Mouse (Mus musculus) adipocyte (in vitro differentiated cells): Measurements from ENCODE around the gene Itgb6.

Experiments
- DNase-seq: peaks from one replicate; pipeline ENCODE4 v3.0.0-alpha.2; 2016; ENCODE audit warnings: low spot score

Gene Itgb6

DNA sequence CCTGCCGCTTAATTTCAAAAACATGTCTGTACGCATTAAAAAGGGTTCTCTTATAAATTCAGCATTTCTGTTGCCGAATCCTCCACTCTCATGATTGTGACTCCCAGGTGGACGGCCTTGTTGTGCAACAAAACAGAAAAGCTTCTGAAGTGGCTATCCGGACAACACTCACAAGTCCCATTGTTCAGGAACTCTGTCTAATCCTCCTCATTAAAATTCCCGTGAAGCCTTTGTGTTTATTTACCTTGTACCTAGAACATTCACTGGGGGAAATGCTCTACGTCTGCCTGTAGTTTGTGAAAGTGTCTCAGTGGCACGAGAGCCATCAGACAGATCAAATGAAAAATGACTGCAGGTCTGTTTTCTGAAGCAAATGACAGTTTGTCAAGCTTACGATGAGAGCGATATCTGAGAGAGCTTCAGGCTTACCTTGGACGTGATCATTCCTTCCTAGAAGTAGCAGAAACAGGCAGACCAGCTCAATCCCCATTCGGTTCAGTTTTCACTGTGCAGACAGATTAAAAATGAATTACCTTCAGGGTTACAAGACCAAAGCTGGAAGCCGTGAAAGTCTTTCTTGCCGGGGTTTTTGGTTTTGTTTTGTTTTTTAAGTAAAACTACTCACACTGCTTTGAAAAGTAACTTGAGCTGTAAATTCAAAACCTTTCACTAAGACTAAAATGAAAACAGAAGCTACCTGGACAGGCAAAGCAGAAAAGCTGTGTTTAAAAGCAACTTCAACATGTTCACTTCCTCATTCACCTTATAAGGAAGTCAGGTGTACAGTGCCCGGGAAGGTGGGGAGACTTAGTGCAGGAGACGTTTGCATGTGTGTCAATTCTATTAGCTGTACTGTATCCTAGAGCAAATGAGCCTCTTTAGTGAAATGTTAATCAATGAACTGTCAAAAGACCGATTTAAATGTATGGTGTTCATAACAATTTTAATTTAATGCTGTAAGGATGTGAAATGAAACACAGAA is 49.2 kb downstream of the Itgb6 start:
- no peak for DNase-seq

GRCm38 (mm10) chr2:60671215-60671614 is 51.2 kb downstream of the Itgb6 start:
- DNase-seq, result no peak

DNA sequence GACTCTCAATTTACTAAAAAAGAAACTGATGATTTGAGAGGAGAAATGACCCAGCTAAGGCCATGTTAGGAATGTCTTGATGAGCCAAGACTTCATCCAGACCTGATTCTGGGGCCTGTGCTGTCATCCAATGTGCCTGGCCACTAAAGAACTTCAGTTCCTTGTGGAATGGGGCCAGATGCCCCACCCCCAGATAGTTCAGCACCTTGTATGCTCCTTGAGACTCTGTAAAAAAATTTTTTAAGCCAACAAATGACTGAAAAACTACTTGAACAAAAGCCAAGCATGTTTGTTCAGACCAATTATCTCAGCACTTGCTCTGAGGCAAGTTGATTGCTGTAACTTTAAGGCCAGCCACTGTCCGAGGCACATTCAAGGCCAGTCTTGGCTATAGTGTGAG is 59.4 kb downstream of the Itgb6 start:
- peak; percentile 13 for DNase-seq

- DNase-seq, result no peak
Measured at GRCm38 (mm10) chr2:60659993-60660392, 62.5 kb downstream of the Itgb6 start.

GRCm38 (mm10) chr2:60658992-60659391 is 63.5 kb downstream of the Itgb6 start:
- peak; percentile 14 for DNase-seq

GRCm38 (mm10) chr2:60654828-60655227 is 67.6 kb downstream of the Itgb6 start:
- DNase-seq, result no peak

DNA sequence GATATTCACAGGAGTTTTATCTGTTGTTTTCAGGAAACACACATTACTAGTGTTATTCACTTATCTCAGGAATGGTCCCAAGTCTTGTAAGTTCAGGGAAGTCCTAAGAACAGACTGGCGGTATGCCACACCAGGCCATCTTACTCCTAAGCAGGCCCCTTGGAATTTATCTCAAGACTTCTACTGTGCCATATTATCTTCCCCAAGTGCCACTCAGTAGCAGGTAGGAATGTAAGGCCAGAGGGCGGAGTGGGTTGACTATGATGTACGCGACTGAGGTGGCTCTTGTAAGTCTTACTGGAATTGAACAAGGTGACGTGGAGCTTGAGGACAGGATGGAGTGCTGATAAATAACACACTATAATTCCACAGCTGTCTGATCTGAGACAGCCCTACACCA is 72.3 kb downstream of the Itgb6 start:
- no peak for DNase-seq

GRCm38 (mm10) chr2:60647650-60648049 is 74.8 kb downstream of the Itgb6 start:
- DNase-seq, result no peak

DNA sequence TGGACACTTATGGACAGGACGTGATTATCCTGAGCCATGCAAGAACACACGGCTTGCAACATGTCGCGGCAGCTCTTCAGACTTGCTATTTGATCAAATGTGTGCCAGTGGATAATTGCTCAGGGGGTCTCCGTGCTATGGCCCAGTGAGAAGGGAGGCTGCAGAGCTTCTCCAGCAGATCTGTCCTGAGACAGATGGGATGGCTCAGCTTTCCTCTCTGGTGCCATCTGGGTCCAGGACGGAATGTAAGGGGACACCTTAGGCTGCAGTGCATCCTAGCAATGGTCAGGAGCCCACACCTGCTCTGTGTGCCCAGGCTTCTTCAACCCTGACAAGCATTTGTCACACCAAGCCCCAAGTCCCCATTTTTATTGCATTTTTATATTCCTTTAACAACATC is 75.9 kb downstream of the Itgb6 start:
- DNase-seq, result no peak

GRCm38 (mm10) chr2:60643406-60643805 is 79.0 kb downstream of the Itgb6 start:
- no peak for DNase-seq

DNA sequence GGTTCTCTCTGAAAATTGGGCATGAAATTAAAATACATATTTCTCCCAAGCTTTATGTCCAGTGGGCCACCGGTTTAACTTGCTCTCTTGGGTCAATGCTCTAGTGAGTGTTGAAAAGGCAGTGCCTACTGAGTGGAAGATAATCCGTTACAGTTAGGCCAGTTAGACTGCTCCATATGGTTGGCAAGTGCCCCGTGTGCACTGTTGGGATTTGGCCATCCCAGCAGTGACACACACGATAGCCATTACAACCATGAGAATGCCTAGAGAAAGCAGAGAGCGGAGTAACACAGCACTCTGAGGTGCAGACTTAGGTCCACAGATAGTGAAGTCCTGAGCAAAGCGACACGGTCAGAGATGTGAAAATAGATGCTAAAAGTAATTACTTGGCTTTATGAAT is 79.8 kb downstream of the Itgb6 start:
- no peak for DNase-seq

DNA sequence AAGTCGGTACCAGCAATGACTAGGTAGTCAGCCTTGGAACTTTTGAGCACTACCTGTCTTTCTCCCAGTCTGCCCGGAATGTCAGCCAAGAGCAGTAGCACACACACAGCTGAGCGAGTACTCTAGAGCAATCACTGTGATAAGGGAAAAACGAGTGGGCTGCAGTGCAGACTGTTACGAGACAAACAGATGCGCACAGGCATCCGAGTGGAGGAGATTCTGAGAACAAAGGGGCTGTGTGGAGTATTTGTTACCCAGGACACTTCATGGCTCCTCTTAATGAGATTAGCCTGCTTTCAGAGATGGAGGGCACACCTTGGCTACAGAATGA is 82.1 kb downstream of the Itgb6 start:
- no peak for DNase-seq

- no peak for DNase-seq
Measured at GRCm38 (mm10) chr2:60639617-60640341, 82.7 kb downstream of the Itgb6 start.

GRCm38 (mm10) chr2:60636910-60637761 is 85.3 kb downstream of the Itgb6 start:
- DNase-seq, result no peak

DNA sequence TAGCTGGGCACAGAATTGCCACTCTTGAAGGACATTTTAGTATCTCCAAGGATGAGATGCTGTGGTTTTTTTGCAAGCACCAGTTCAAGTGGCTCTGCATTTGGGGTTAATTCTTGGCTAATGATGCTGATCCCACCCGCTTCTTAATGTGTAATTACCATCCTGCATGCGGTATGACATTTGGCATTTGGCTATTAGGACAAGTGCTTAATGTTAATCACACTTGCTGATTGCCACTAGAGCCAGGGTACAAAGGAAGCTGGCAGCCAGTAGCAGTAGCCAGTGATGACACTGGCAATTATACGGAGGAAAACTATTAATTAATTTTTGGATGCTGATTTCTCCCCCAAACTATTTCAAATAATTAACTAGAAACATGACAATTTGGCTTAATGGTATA is 86.0 kb downstream of the Itgb6 start:
- no peak for DNase-seq

DNA sequence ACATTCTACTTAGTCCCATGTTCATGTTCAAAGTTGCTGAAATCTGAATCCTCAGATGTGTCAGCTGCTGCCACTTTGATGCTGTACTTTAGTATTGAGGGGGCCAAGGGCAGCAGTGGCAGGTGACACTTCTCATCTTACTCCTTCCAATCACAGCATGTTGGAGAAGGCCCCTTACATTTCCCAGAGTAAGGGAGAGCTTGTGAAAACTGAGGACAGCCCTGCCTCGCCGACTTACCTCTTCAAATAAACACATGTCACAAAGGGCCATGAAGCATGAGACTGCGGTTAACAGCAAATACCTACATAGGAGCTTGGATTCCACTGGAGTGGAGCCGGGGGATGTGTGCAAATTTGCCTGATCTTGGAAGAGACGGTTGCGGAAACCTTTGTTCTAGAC is 86.4 kb downstream of the Itgb6 start:
- DNase-seq, result no peak

DNA sequence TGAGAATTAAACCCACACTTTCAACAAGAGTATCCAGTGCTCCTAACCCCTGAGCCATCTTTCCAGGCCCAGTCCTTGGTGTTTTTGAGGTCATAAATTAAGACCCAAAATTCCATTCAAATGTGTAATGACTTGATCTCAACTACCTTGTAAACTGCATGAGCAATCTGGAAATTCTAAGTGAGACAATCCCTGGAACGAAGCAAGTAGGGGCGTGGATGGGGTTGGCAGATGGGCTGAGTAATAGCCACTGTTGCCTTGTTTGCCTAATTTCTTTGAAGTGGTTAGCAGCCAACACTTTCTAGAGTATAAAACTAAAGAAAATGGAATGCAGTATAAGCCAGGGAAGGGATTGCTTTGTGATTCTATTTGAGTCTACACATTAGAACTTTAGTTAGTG is 89.7 kb downstream of the Itgb6 start:
- no peak for DNase-seq

DNA sequence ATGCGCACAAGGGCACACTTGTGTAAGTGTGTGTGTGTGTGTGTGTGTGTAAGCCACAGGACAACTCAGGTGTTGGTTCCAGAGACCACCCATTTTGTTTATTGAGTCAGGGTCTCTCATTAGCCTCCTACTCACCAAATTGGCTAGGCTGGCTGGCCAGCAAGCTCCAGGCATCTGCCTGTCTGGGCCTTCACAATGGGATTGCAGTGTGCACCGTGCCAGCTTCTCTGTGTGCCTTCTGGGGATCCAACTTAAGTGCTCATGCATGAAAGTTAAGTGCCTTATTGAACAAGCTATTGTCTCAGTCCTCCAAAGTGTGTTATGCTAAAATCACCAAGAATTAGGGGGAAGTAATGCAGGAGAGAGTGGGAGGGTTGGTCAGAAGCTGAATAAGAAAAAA is 92.1 kb downstream of the Itgb6 start:
- DNase-seq, result no peak

DNA sequence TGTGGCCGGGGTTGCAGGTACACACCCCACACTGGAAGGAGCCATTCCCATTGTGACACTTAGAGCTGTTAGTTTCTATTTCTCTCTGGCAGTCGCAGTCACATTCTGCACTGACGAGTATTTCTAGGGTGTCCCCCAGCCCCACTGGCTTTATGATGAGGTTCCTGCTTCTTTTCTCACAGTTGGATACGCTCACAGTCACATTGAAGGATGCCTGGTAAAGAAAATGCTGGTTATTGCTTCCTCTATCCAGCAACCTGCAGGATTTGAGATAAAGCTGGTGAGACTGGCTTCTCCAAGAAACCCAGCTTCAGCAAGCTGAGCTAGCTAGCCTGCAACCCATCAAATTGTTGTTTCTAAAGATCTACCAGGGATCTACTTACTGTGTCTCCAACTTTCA is 94.5 kb downstream of the Itgb6 start:
- DNase-seq, result no peak

DNA sequence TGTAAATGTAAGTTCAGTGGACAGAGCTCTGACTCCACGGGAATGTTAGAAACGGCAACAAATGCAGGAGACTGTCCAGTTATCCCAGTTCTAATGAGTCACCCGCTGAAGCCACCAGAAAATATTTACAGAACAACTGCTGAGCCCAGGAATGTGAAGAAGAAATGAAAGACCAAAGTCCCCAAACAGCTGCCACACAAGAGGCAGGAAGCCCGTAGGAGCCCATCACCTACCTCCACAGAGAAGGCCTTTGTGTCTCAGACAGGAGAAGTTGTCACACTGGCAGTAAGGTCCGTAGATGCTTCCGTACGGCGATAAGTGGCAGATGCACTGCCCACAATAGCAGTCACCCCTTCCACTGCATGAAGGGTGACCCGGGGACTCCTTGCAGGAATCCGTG is 94.9 kb downstream of the Itgb6 start:
- DNase-seq, result no peak

DNA sequence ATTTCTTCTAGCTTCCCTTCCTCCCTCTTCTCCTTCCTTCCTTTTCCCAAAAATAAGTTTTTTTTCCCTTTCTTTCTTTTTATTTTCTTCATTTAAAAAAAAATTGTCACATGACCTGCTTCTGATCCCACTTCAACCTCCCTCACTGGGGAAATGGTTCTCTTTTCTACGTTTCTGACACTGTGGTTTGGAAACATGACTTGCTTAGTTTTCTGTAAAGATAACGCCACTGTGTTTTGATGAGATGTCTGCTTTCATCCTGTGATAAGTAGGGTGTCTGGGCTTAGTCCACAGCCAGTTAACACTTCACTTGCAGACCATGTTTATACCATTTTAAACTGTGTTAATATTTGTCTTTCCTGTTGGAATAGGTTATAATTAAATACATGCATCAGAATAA is 96.7 kb downstream of the Itgb6 start:
- DNase-seq, result no peak

DNA sequence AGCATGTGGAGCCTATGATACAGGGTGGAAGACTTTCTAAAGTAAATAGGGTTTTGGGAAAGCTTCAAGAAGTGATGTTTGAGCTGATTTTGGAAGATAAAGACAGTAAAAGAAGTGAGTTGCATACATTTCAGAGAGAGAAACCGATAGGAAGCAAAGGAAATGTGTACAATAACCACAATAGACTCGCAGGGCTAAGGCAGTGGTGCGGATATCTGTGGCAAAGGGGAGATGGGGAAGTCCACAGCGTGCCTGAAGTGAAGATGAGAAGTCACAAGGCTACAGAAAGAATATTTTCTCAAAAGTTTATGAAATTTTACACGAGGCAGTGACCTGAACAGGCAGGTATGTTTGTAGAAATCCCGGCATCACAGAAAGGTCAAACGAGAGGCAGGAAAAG is 100.3 kb downstream of the Itgb6 start:
- DNase-seq, result no peak

DNA sequence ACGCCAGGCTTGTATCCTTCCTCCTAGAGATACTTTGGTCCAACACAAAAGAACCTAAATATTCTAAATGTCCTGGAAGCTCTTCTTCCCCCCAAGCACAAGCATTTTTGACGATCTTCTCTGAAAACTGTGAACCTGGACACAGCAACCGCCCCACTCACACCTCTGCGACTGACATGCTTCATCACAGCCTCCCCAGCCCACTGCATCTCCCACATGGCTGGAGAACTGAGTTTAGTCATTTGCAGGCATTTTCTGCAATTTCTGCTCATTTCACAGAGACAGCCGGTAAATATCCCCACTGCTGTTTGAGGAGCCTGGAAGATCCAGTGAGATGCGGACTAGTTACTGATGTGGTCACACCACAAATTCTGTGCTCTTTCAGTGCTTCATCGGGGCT is 107.7 kb downstream of the Itgb6 start:
- DNase-seq, result no peak
